Mouse (Mus musculus) urinary bladder, postnatal 10 days (tissue): ENCODE results near the gene Nipsnap1.

Source experiments
- DNase-seq: peaks from one replicate; pipeline ENCODE4 v3.0.0; 2022; ENCODE audit warnings: low spot score

Gene Nipsnap1

DNA sequence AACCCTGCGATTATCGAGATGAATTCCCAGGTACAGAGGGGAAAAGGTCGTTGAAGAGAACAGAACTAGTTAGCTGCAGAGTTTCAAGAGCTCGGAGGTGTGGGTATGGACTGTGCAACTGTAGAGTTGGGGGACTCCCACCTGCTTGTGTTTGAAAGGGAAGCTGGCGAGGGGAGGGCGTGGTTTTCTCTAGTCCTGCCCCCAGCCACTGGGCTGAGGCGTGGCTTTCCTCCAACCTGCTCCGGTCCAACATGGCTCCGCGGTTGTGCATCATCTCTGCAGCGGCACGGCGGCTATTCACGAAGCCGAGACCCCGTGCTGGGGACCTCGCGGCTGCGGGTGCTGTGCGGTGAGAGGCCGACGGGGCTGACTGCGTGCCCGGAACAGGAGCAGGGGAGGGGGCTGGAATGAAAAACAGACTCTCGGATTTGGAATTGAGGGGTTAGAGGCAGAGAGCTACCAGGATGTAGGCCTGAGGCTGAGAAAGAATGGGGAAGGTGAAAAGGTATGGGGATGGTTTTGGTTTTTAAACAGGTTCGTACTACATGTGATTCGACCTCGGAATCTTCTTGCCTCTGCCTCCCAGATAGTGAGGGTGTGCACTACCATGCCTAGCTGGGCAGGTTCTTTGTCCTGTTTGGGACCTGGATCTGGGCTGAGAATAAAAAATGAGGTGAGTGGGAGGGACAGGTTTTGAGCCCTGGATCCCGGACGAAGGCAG is at the start of gene Nipsnap1:
Gene Nipsnap1, plus strand, starts transcription at position 197 of the 721 bp plus-strand sequence.
- DNase-seq = no peak

GRCm38 (mm10) chr11:4826152-4826778 is 47.5 kb upstream of the Nipsnap1 start:
- no peak for DNase-seq

DNA sequence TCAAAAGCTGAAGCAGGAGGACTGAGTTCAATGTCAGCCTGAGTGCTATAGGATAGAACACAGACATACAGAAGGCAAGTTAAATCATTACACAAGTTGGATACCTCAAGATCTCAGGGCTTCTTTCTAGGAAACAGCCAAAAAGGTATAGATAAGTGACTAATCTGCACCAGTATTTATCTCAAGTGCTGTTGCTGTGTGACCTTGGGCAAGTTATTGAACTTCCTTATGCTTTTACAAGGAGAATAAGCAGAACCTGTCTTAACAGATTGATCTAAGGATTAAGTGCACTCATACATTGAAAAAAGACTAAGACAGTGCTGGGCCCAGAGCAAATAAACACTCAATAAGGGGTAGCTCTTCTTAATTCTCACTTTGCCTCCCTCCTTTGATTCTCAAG is 46.4 kb upstream of the Nipsnap1 start:
- no peak for DNase-seq

GRCm38 (mm10) chr11:4827916-4828315 is 45.8 kb upstream of the Nipsnap1 start:
- no peak for DNase-seq

- no peak for DNase-seq
Measured at GRCm38 (mm10) chr11:4831066-4831465, 42.7 kb upstream of the Nipsnap1 start.

GRCm38 (mm10) chr11:4833295-4833939 is 40.3 kb upstream of the Nipsnap1 start:
- no peak for DNase-seq

- DNase-seq = no peak
Measured at GRCm38 (mm10) chr11:4835436-4835835, 38.3 kb upstream of the Nipsnap1 start.

- DNase-seq = no peak
Measured at GRCm38 (mm10) chr11:4836755-4837154, 37.0 kb upstream of the Nipsnap1 start.

DNA sequence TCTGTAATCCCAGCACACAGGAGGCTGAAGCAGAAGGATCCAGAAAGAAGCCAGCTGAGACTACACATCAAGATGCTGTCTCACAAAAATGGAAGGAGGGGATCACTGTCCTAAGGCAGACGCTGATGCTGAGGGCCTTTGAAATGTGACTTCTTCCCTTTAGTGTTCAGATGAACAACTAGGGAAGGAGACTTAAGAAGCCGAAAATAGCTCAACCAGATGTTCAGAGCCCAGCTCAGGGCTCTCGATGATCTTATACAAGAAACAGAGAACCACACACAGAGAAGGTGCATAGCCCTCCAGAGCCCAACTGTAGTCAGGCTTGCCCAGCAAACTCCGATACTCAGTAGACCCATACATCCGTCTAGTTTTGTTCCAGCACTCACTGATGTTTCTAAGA is 36.4 kb upstream of the Nipsnap1 start:
- no peak for DNase-seq

GRCm38 (mm10) chr11:4838235-4838634 is 35.5 kb upstream of the Nipsnap1 start:
- DNase-seq = no peak

DNA sequence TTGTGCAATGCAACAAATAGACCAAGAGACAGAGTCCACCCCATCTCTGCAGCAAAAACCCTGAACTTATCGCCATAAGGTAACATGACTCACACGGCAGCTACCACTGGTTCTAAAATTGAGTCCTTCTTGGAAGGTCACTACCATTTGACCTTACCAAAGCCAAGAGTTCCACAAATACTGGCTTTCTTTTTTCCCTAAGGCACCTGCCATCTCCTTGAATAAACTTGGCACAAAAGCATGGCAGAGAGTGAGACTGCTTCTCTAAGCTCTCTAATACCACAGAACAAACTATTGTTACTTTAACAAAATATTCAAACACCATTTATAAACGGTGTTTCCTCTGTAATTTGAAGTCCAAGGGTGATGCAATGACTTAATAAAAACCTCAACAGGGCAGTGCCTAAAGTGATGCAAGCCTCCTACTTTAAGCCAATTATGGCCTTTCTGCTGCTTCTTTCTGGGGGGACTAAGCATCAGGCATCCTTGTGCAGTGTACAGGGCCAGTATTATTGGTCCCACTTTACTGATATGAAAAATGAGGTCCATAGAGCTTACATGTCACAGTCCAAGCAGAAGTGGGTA is 32.7 kb upstream of the Nipsnap1 start:
- no peak for DNase-seq

GRCm38 (mm10) chr11:4848483-4849248 is 25.1 kb upstream of the Nipsnap1 start:
- DNase-seq = peak; percentile 10

DNA sequence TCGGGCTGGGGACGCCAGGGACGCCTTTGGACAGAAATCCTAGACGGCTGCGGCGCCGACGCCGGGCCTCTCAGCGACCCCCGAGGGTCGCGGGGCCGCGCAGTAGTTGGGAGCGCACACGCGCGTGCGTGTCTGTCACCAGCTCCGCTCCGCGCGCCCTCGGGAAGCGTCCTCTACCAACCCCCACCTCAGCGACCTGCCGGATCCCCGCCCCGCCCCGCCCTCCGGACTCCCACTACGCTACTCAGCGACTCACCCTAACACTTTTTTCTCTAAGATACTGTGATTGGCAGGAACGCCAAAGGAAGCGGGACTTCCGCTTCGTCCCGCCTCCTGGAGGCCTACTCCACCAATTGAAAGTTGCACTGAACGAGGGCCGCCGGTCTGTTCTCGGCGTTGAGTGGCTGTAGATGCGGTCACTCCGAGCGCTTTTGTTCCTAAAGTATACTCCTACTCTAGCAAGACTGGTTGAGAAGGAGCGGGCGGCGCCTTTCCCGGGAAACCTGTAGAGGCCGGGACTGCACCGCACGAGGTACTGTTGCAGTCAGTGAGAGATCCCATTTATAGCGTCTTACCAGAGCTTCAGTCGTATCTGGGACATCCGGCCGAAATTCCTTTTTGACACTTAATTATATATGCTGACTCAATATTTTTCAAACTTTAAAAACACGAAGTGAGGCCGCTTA is 24.4 kb upstream of the Nipsnap1 start, which contains the start of gene Nf2:
Gene Nf2, minus strand, starts transcription at position 279 of the 686 bp plus-strand sequence.
- DNase-seq = peak; percentile 85

GRCm38 (mm10) chr11:4850404-4850803 is 23.3 kb upstream of the Nipsnap1 start:
- no peak for DNase-seq

- DNase-seq = no peak
Measured at GRCm38 (mm10) chr11:4853021-4853420, 20.7 kb upstream of the Nipsnap1 start.

GRCm38 (mm10) chr11:4854181-4854580 is 19.6 kb upstream of the Nipsnap1 start:
- no peak for DNase-seq

GRCm38 (mm10) chr11:4858416-4858815 is 15.3 kb upstream of the Nipsnap1 start:
- no peak for DNase-seq

GRCm38 (mm10) chr11:4860986-4861385 is 12.8 kb upstream of the Nipsnap1 start:
- no peak for DNase-seq

GRCm38 (mm10) chr11:4861816-4862604 is 11.7 kb upstream of the Nipsnap1 start:
- DNase-seq = no peak

GRCm38 (mm10) chr11:4862730-4863129 is 11.0 kb upstream of the Nipsnap1 start:
- DNase-seq = no peak
